Mouse (Mus musculus) ovary, postnatal 10 days (tissue): ENCODE measurements around the gene Nrip2.
"Not testable (repeated sequence)": the region's sequence is repeated elsewhere in the genome, so short reads cannot be mapped to it uniquely, and the experiment has no call there.

ENCODE experiments used
- DNase-seq: peaks from one replicate; pipeline ENCODE4 v3.0.0; 2022; ENCODE audit warnings: low spot score

Nrip2 gene

GRCm38 (mm10) chr6:128398996-128399395 lies at the start of gene Nrip2:
Nrip2 (plus strand) TSS chr6:128399296.
- DNase-seq = no peak

GRCm38 (mm10) chr6:128349711-128350110 lies 49.4 kb upstream of the Nrip2 start:
- DNase-seq = no peak

GRCm38 (mm10) chr6:128354140-128354539 lies 45.0 kb upstream of the Nrip2 start:
- DNase-seq = no peak

- DNase-seq = peak; percentile 44
Observed at GRCm38 (mm10) chr6:128355201-128355681, 43.9 kb upstream of the Nrip2 start.

- peak; percentile 93 for DNase-seq
Observed at GRCm38 (mm10) chr6:128355726-128356416, 43.2 kb upstream of the Nrip2 start, which contains the start of gene Tulp3. Tulp3 (minus strand) TSS chr6:128355851.

GRCm38 (mm10) chr6:128358999-128359398 lies 40.1 kb upstream of the Nrip2 start:
- DNase-seq = peak; percentile 15

GRCm38 (mm10) chr6:128361901-128362300 lies 37.2 kb upstream of the Nrip2 start:
- no peak for DNase-seq

- DNase-seq = peak; percentile 77
Observed at GRCm38 (mm10) chr6:128362381-128363006, 36.6 kb upstream of the Nrip2 start, which contains the start of the genes Rhno1 and Foxm1. Rhno1 (minus strand) TSS chr6:128362911. Foxm1 (plus strand) TSS chr6:128362967.

GRCm38 (mm10) chr6:128363007-128363825 lies 35.9 kb upstream of the Nrip2 start:
- no peak for DNase-seq

- no peak for DNase-seq
Observed at GRCm38 (mm10) chr6:128364721-128365120, 34.4 kb upstream of the Nrip2 start.

GRCm38 (mm10) chr6:128366466-128366865 lies 32.6 kb upstream of the Nrip2 start:
- no peak for DNase-seq

GRCm38 (mm10) chr6:128370040-128370439 lies 29.1 kb upstream of the Nrip2 start:
- DNase-seq = no peak

- DNase-seq = no peak
Observed at GRCm38 (mm10) chr6:128375192-128375591, 23.9 kb upstream of the Nrip2 start, which contains the start of the genes Tex52 and Gm44596. Tex52 (plus strand) TSS chr6:128375456. Gm44596 (plus strand) TSS chr6:128375503.

GRCm38 (mm10) chr6:128376371-128377085 lies 22.6 kb upstream of the Nrip2 start:
- no peak for DNase-seq

GRCm38 (mm10) chr6:128379636-128380035 lies 19.5 kb upstream of the Nrip2 start:
- DNase-seq = no peak

GRCm38 (mm10) chr6:128380594-128381167 lies 18.4 kb upstream of the Nrip2 start:
- not testable (repeated sequence) for DNase-seq

GRCm38 (mm10) chr6:128381254-128381653 lies 17.8 kb upstream of the Nrip2 start:
- DNase-seq = no peak

GRCm38 (mm10) chr6:128383752-128384151 lies 15.3 kb upstream of the Nrip2 start:
- no peak for DNase-seq

- DNase-seq = no peak
Observed at GRCm38 (mm10) chr6:128385026-128385425, 14.1 kb upstream of the Nrip2 start.

GRCm38 (mm10) chr6:128389185-128389584 lies 9.9 kb upstream of the Nrip2 start:
- no peak for DNase-seq

- no peak for DNase-seq
Observed at GRCm38 (mm10) chr6:128390683-128391082, 8.4 kb upstream of the Nrip2 start.
